Mouse (Mus musculus): ENCODE results near the gene Wwp2.

DNA sequence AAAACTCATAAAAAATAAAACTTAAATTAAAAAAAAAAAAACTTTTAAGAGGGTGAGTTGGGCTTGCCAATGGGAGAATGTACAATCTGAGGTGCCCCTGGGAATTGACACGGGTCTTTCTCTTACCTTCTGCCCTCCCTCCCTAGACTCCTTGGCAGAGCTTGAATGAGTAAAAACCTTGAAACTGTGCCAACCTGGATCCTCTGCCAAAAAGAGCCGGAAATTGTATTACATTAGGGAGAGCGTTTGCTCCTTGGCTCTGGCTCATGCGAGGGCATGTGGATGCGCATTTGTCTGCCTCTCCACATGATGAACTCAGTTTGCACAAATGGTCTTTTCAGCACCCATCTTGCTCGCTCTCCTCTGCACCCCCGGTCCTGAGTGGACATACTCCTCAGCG is 46.6 kb upstream of the Wwp2 start:
- TF ChIP-seq POLR2A (IDR thresholded peaks at IDR 0.05; ENCODE audit: low read depth, low read length) (no peak), CTCF (IDR thresholded peaks at IDR 0.05; ENCODE audit: borderline replicate concordance, insufficient read depth, low read length) (no peak)
